In genomic region chr6:5410697-5411391, GRCm38 (mm10) we compare ENCODE assay signal across 8 mouse cellular contexts. TPM values are rescaled to one million over a fixed set of nuclear protein-coding genes. Genes with fewer than 3 reads are reported as not detected.
A peak's percentile ranks its signal among the peaks of the same experiment; 100 is the strongest.
DNase-seq lines count a peak whose midpoint lies in the region; ATAC-seq and TF ChIP-seq lines count a peak whose summit lies in the region.

No protein-coding gene starts in this region.

- peak; percentile 76; the same call in 1 of the 2 replicates for ATAC-seq in erythroid progenitor cell, adult 5-6 weeks (replicated peaks; ENCODE audit: low FRiP score, poor library complexity, severe bottlenecking)

- TF ChIP-seq POLR2A in ES-Bruce4 (IDR thresholded peaks at IDR 0.05; ENCODE audit: insufficient read depth, low read length), result no peak
- no peak for TF ChIP-seq POLR2A in bone marrow, adult 2 months (IDR thresholded peaks at IDR 0.05; ENCODE audit: borderline replicate concordance, control insufficient read depth, low read depth, low read length)

- H3K9me3 ChIP-seq in ES-Bruce4 (replicated peaks; ENCODE audit: control insufficient read depth, insufficient read depth, low read length, poor library complexity, severe bottlenecking), result no peaks in the 10 kb centered on the region

- DNase-seq in heart, postnatal 10 days, result peak; percentile 85 to 90
- DNase-seq in large intestine, adult 2 months (ENCODE audit: low read depth, low spot score), result peak; percentile 56
- DNase-seq in lung, postnatal 10 days, result peak; percentile 88
- peak; percentile 37 for DNase-seq in retina, postnatal 7 days (ENCODE audit: low read depth, low spot score)
- peak; percentile 86 for DNase-seq in urinary bladder, postnatal 14 days (ENCODE audit: low spot score)

- H3K4me3 ChIP-seq in ES-Bruce4 (ENCODE audit: low read depth, low read length), result no peak overlapping the region
- no peak overlapping the region for H3K4me3 ChIP-seq in bone marrow, adult 2 months (replicated peaks; ENCODE audit: control insufficient read depth, low read depth, low read length)

- 55% methylated on average over 6 of the region's 6 CpGs for WGBS in bone marrow, adult 2 months
- 43% methylated on average over 6 of the region's 6 CpGs for WGBS in large intestine, adult 2 months

- no peak overlapping the region for H3K27ac ChIP-seq in ES-Bruce4 (ENCODE audit: insufficient read depth, low read length)
- no peak overlapping the region for H3K27ac ChIP-seq in bone marrow, adult 2 months (ENCODE audit: control insufficient read depth, insufficient read depth, low read depth, low read length, poor library complexity)

- intact Hi-C loops in heart, postnatal 10 days (cut with DNase I), result loop anchor here (1.0 to 5.0 kb wide), 2 partner anchors 86 to 178 kb away; partner anchors contain the start of gene Pdk4

- no peaks in the 10 kb centered on the region for H3K4me1 ChIP-seq in ES-Bruce4 (ENCODE audit: control insufficient read depth, insufficient read depth, low read length)
- H3K4me1 ChIP-seq in bone marrow, adult 2 months (ENCODE audit: control insufficient read depth, insufficient read depth, low read length), result no peaks in the 10 kb centered on the region

- TF ChIP-seq EP300 in ES-Bruce4 (IDR thresholded peaks at IDR 0.05; ENCODE audit: insufficient read depth, low read depth, low read length), result no peak

- no peaks in the 10 kb centered on the region for H3K36me3 ChIP-seq in ES-Bruce4 (ENCODE audit: control insufficient read depth, insufficient read depth, low read length, poor library complexity, severe bottlenecking)

- H3K27me3 ChIP-seq in ES-Bruce4 (ENCODE audit: control insufficient read depth, insufficient read depth, low read length, poor library complexity, severe bottlenecking), result no peaks in the 10 kb centered on the region

- peak; percentile 61 for TF ChIP-seq CTCF in ES-Bruce4 (IDR thresholded peaks at IDR 0.05; ENCODE audit: low read depth, low read length)
- TF ChIP-seq CTCF in bone marrow, adult 2 months (IDR thresholded peaks at IDR 0.05; ENCODE audit: control insufficient read depth, insufficient read depth, low read length), result peak; percentile 62

- H3K9ac ChIP-seq in ES-Bruce4 (ENCODE audit: low read depth, poor library complexity, severe bottlenecking), result no peak overlapping the region

RNA-seq across cellular contexts. Expression of gene Asb4, which starts 27.7 kb away (rescaled TPM):
- 1.2 and 1.3 TPM in 2 replicates for polyA plus RNA-seq in ES-Bruce4 (2011; ENCODE audit: insufficient read depth, insufficient read length, low read depth, missing spikeins)
- 0.59 and 1.7 TPM in 2 replicates for polyA plus RNA-seq in bone marrow, adult 2 months (2011; ENCODE audit: insufficient read depth, insufficient read length, low replicate concordance, missing spikeins)
- total RNA-seq in erythroid progenitor cell, adult 5-6 weeks (2015; ENCODE audit: low replicate concordance), result not detected in 2 replicates
- not detected in 2 replicates for total RNA-seq in erythroid progenitor cell, adult 5-6 weeks (2017; ENCODE audit: low replicate concordance)
- 10 to 100 TPM in 1 of 2 experiments, 1 to 10 TPM in 1; 6.5 to 11.9 TPM for total RNA-seq in heart, postnatal 10 days (2021)
- 0.10 and 0.15 TPM in 2 replicates for polyA plus RNA-seq in large intestine, adult 2 months (2012; rRNA removed)

Comparison
In these comparisons a context has a peak if more than half of its experiments do, and no peak if none do; other contexts are left out.
1. DNase-seq: peak in every context shown above with its lines; median percentile 88 in lung, postnatal 10 days; 88 in heart, postnatal 10 days; 86 in urinary bladder, postnatal 14 days; 56 in large intestine, adult 2 months; 37 in retina, postnatal 7 days.